Mouse (Mus musculus): ENCODE data around the gene Atp6v1g2. TPM values are rescaled to one million over a fixed set of nuclear protein-coding genes. Genes with fewer than 3 reads are reported as not detected.

The Atp6v1g2 gene
- total RNA-seq, 2 experiments from 2014 or later, result 11.4 to 12.4 TPM

- DNase-seq (ENCODE audit: low spot score in 2 of 2), result no peak
Observed at GRCm38 (mm10) chr17:35278957-35279688, 45.7 kb downstream of the Atp6v1g2 start.

GRCm38 (mm10) chr17:35280276-35280675 lies 46.8 kb downstream of the Atp6v1g2 start:
- no peak for DNase-seq (ENCODE audit: low spot score in 2 of 2)

- DNase-seq (ENCODE audit: low spot score in 2 of 2), result no peak
Observed at GRCm38 (mm10) chr17:35285431-35285830, 52.0 kb downstream of the Atp6v1g2 start.

Small RNAs within 50 kb of the gene (microRNA-seq; reads per million reads assigned to microRNA genes)
- not detected for gene Mir6973a
- not detected for gene Mir6974
- 2.1 reads per million for gene Mir6975
- not detected for gene Mir8094

Other genes starting within 250 kb of the Atp6v1g2 start
- 10 to 100 TPM; 77.9 to 89.1 TPM for gene Vars, start 232.7 kb upstream of the Atp6v1g2 start, total RNA-seq (2021)
- 1 to 10 TPM; 1.2 to 1.5 TPM for gene Vwa7, start 217.1 kb upstream of the Atp6v1g2 start, total RNA-seq (2021)
- gene Sapcd1, start 205.6 kb upstream of the Atp6v1g2 start, total RNA-seq (2021), result 1 to 10 TPM; 3.8 to 4.1 TPM
- 10 to 100 TPM in 1 of 2 experiments, 1 to 10 TPM in 1; 8.2 to 11.0 TPM for gene Msh5, start 186.9 kb upstream of the Atp6v1g2 start, total RNA-seq (2021)
- 100 to 1,000 TPM; 137 to 146 TPM for gene Clic1, start 183.7 kb upstream of the Atp6v1g2 start, total RNA-seq (2021)
- 10 to 100 TPM; 55.1 to 67.4 TPM for gene Ddah2, start 174.6 kb upstream of the Atp6v1g2 start, total RNA-seq (2021)
- under 1 TPM; 0.31 to 0.34 TPM for gene Ly6g6c, start 168.3 kb upstream of the Atp6v1g2 start, total RNA-seq (2021)
- gene Mpig6b, start 167.5 kb upstream of the Atp6v1g2 start, total RNA-seq (2021), result under 1 TPM; 0.22 to 0.90 TPM
- gene Ly6g6e, start 156.8 kb upstream of the Atp6v1g2 start, total RNA-seq (2021), result not detected
- gene Ly6g6d, start 155.6 kb upstream of the Atp6v1g2 start, total RNA-seq (2021), result 1 to 10 TPM; 2.0 to 2.4 TPM
- not detected for gene Ly6g6f, start 148.1 kb upstream of the Atp6v1g2 start, total RNA-seq (2021)
- 10 to 100 TPM; 92.8 to 96.8 TPM for gene Abhd16a, start 144.4 kb upstream of the Atp6v1g2 start, total RNA-seq (2021)
- not detected for gene Ly6g5c, start 125.4 kb upstream of the Atp6v1g2 start, total RNA-seq (2021)
- 1 to 10 TPM in 1 of 2 experiments, under 1 TPM in 1; 0.62 to 1.4 TPM for gene Ly6g5b, start 118.2 kb upstream of the Atp6v1g2 start, total RNA-seq (2021)
- gene Gpank1, start 112.2 kb upstream of the Atp6v1g2 start, total RNA-seq (2021), result 10 to 100 TPM; 14.7 TPM
- 100 to 1,000 TPM; 199 to 211 TPM for gene Csnk2b, start 111.6 kb upstream of the Atp6v1g2 start, total RNA-seq (2021)
- gene D17H6S53E, start 107.3 kb upstream of the Atp6v1g2 start, total RNA-seq (2021), result 10 to 100 TPM; 29.0 to 30.9 TPM
- gene Apom, start 101.6 kb upstream of the Atp6v1g2 start, total RNA-seq (2021), result 10 to 100 TPM in 1 of 2 experiments, 1 to 10 TPM in 1; 6.9 to 54.4 TPM
- 100 to 1,000 TPM; 425 to 435 TPM for gene Bag6, start 98.5 kb upstream of the Atp6v1g2 start, total RNA-seq (2021)
- 100 to 1,000 TPM; 264 to 295 TPM for gene Prrc2a, start 68.8 kb upstream of the Atp6v1g2 start, total RNA-seq (2021)
- gene Aif1, start 57.6 kb upstream of the Atp6v1g2 start, total RNA-seq (2021), result 10 to 100 TPM in 1 of 2 experiments, 1 to 10 TPM in 1; 9.8 to 10.6 TPM
- 10 to 100 TPM; 11.0 to 13.5 TPM for gene Lst1, start 45.2 kb upstream of the Atp6v1g2 start, total RNA-seq (2021)
- gene Ltb, start 39.2 kb upstream of the Atp6v1g2 start, total RNA-seq (2021), result 1 to 10 TPM; 6.6 to 9.3 TPM
- under 1 TPM; 0.42 to 0.76 TPM for gene Tnf, start 31.7 kb upstream of the Atp6v1g2 start, total RNA-seq (2021)
- gene Lta, start 28.3 kb upstream of the Atp6v1g2 start, total RNA-seq (2021), result under 1 TPM; 0.73 to 0.78 TPM
- not detected for gene Gm16181, start 12.8 kb upstream of the Atp6v1g2 start, total RNA-seq (2021)
- 10 to 100 TPM; 25.6 to 26.0 TPM for gene Nfkbil1, start 2.1 kb downstream of the Atp6v1g2 start, total RNA-seq (2021)
- 100 to 1,000 TPM; 364 to 387 TPM for gene Ddx39b, start 8.1 kb downstream of the Atp6v1g2 start, total RNA-seq (2021)
- 10 to 100 TPM; 78.4 to 82.3 TPM for gene H2-D1, start 29.1 kb downstream of the Atp6v1g2 start, total RNA-seq (2021)
- 1 to 10 TPM; 1.2 to 1.6 TPM for gene H2-Q1, start 86.7 kb downstream of the Atp6v1g2 start, total RNA-seq (2021)
- gene H2-Q2, start 108.6 kb downstream of the Atp6v1g2 start, total RNA-seq (2021), result 1 to 10 TPM; 1.0 to 1.3 TPM
- 10 to 100 TPM; 26.0 to 26.5 TPM for gene H2-Q4, start 146.0 kb downstream of the Atp6v1g2 start, total RNA-seq (2021)
- 1 to 10 TPM; 1.9 to 2.3 TPM for gene H2-Q6, start 191.2 kb downstream of the Atp6v1g2 start, total RNA-seq (2021)
- 1 to 10 TPM; 1.7 to 3.0 TPM for gene H2-Q7, start 205.5 kb downstream of the Atp6v1g2 start, total RNA-seq (2021)
- 10 to 100 TPM in 1 of 2 experiments, 1 to 10 TPM in 1; 2.3 to 51.2 TPM for gene H2-Q10, start 236.4 kb downstream of the Atp6v1g2 start, total RNA-seq (2021)

Data from adrenal gland, postnatal 4 days (tissue).